Mouse (Mus musculus): ENCODE measurements around the gene Wipi1.

- TF ChIP-seq CTCF (IDR thresholded peaks at IDR 0.05; ENCODE audit: control insufficient read depth, insufficient read depth, insufficient replicate concordance, low read depth, low read length) (no peak), POLR2A (IDR thresholded peaks at IDR 0.05; ENCODE audit: control insufficient read depth, low read depth, low read length) (no peak)
These were observed 2.7 kb downstream of the Wipi1 start for GRCm38 (mm10) chr11:109608976-109609625.

Measured in testis, adult 2 months (tissue).